ENCODE assay signal across 15 mouse cellular contexts in the genomic region with DNA sequence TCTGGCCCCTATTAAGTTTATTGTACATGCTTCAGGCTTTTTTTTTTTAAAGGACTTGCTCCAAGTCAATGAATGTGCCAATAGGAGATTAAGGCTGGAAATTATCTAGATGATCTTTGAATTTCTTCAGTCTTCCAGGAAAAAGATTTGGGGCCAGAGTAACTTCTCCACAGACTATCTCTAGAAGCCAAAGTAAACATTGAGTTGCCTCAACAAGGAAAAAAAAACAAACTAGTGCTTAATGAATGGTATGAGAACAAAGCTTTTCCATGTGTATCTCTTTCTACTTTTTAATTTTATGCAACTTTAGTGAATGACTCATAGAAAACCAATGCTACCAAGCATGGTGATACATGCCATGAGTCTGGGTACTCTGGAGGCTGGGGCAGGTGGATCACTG.
"Had no signal": no experiment of that assay in that cellular context is flagged by ENCODE, and none has a peak within 500 bp of the region (broad histone marks: within the 10 kb centered on the region; RNA-seq: fewer than 3 reads in every experiment).

No protein-coding gene starts in this region.

- H3K9me3 ChIP-seq: midbrain, embryonic 13.5 days; neural tube, embryonic 12.5 days; stomach, embryonic 15.5 days had no signal

- H3K27ac ChIP-seq: midbrain, embryonic 13.5 days; neural tube, embryonic 12.5 days; stomach, embryonic 15.5 days; stomach, postnatal 0 days had no signal

- DNase-seq: lung, adult 18-20 months; lung, embryonic 14.5 days; lung, postnatal 10 days; lung, postnatal 4 days; right cerebral cortex, postnatal 14 days; thymus, adult 2 months; thymus, postnatal 25 days; thymus, postnatal 4 days had no signal

- ATAC-seq: midbrain, embryonic 13.5 days; midbrain, embryonic 16.5 days had no signal

- H3K4me3 ChIP-seq: megakaryocyte, embryonic 14.5 days; midbrain, embryonic 13.5 days; neural tube, embryonic 12.5 days; stomach, embryonic 15.5 days had no signal

- H3K27me3 ChIP-seq: megakaryocyte, embryonic 14.5 days; midbrain, embryonic 13.5 days; neural tube, embryonic 12.5 days; stomach, embryonic 15.5 days had no signal

- H3K4me2 ChIP-seq: lung, embryonic 14.5 days; midbrain, embryonic 11.5 days; midbrain, embryonic 13.5 days; neural tube, embryonic 12.5 days; stomach, embryonic 15.5 days had no signal

- H3K9ac ChIP-seq: lung, embryonic 14.5 days; midbrain, embryonic 13.5 days; neural tube, embryonic 12.5 days; stomach, embryonic 15.5 days had no signal

- H3K4me1 ChIP-seq: megakaryocyte, embryonic 14.5 days; midbrain, embryonic 13.5 days; neural tube, embryonic 12.5 days; stomach, embryonic 15.5 days had no signal

- H3K36me3 ChIP-seq: midbrain, embryonic 13.5 days; neural tube, embryonic 12.5 days; stomach, embryonic 15.5 days had no signal
